Mouse (Mus musculus): ENCODE data around the gene Helz2. TPM values are rescaled to one million over a fixed set of nuclear protein-coding genes. Genes with fewer than 3 reads are reported as not detected.

Helz2 gene
- polyA plus RNA-seq, 1 experiment from 2014 or later, result 0.70 TPM

- DNase-seq (ENCODE audit: low spot score) (no peak), ATAC-seq (ENCODE audit: low FRiP score) (no peak)
- no peak overlapping the region for H3K4me3 ChIP-seq (replicated peaks; ENCODE audit: low read length)
- no peaks in the 10 kb centered on the region for H3K27me3 ChIP-seq (ENCODE audit: control insufficient read depth, insufficient read depth, low read length)
- no peaks in the 10 kb centered on the region for H3K36me3 ChIP-seq (replicated peaks; ENCODE audit: control insufficient read depth, insufficient read depth)
- WGBS, result 83% methylated on average over 1 of the region's 1 CpGs
- no peak overlapping the region for H3K9ac ChIP-seq
- no peak overlapping the region for H3K27ac ChIP-seq
- H3K9me3 ChIP-seq (ENCODE audit: control insufficient read depth, low read length), result no peaks in the 10 kb centered on the region
- no peaks in the 10 kb centered on the region for H3K4me1 ChIP-seq (replicated peaks; ENCODE audit: control insufficient read depth, insufficient read depth, low read length)
- H3K4me2 ChIP-seq (replicated peaks), result no peak overlapping the region
Measured at GRCm38 (mm10) chr2:181228335-181228734, 13.5 kb downstream of the Helz2 start.

DNA sequence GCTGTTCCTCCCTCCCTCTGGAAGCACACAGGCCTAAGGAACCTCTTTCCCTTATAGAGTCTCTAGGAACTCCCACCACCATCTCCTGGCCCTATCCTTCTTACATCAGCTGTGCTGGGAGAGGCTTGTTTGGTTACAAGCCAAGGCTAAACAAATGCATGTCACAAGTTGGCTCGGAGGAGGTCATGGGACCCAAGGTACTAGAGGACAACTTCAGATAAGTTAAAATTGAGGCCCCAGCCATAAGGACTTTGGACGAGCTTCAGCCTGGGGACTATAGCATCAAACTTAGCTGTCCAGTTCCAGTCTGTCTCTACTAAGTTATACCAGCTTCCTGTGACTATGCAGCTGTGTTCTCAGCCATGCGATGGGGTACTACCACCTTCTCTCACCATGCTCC lies 14.7 kb downstream of the Helz2 start:
- H3K27ac ChIP-seq, result no peak overlapping the region
- DNase-seq (ENCODE audit: low spot score) (no peak), ATAC-seq (ENCODE audit: low FRiP score) (no peak)
- H3K4me1 ChIP-seq (replicated peaks; ENCODE audit: control insufficient read depth, insufficient read depth, low read length), result no peaks in the 10 kb centered on the region
- no peak overlapping the region for H3K9ac ChIP-seq
- 88% methylated on average over 3 of the region's 3 CpGs for WGBS
- H3K4me2 ChIP-seq (replicated peaks), result no peak overlapping the region
- H3K36me3 ChIP-seq (replicated peaks; ENCODE audit: control insufficient read depth, insufficient read depth), result no peaks in the 10 kb centered on the region
- H3K4me3 ChIP-seq (replicated peaks; ENCODE audit: low read length), result no peak overlapping the region
- H3K27me3 ChIP-seq (ENCODE audit: control insufficient read depth, insufficient read depth, low read length), result no peaks in the 10 kb centered on the region
- H3K9me3 ChIP-seq (ENCODE audit: control insufficient read depth, low read length), result no peaks in the 10 kb centered on the region

- H3K4me2 ChIP-seq (replicated peaks), result no peak overlapping the region
- WGBS, result 97% methylated on average over 2 of the region's 2 CpGs
Measured at GRCm38 (mm10) chr2:181224994-181225393, 16.8 kb downstream of the Helz2 start.

DNA sequence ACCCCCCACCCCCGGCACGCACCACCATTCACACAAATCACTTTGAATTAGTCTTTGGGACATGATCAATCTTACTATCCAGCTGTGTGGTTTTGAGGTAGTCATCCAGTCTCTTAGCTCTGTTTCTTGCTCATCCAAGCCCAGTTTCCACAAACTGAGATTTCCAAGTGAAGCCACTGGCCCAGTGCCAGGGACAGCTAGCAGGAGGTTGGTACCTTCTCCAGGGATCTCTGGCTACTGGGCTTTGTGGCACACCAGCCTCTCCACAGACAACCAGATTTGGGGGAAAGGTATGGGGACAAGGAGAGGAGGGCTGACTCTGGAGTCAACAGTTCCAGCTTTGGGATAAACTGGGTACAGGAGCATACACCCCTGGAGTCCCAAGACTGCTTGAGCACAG lies 21.5 kb downstream of the Helz2 start:
- H3K9ac ChIP-seq, result no peak overlapping the region
- DNase-seq (ENCODE audit: low spot score) (no peak), ATAC-seq (ENCODE audit: low FRiP score) (no peak)
- no peaks in the 10 kb centered on the region for H3K27me3 ChIP-seq (ENCODE audit: control insufficient read depth, insufficient read depth, low read length)
- no peaks in the 10 kb centered on the region for H3K9me3 ChIP-seq (ENCODE audit: control insufficient read depth, low read length)
- H3K4me1 ChIP-seq (replicated peaks; ENCODE audit: control insufficient read depth, insufficient read depth, low read length), result peaks cover 14% of the 10 kb centered on the region; the same call in 1 of the 2 replicates
- H3K4me2 ChIP-seq (replicated peaks), result peak overlapping the region; percentile 56
- no peak overlapping the region for H3K27ac ChIP-seq
- WGBS, result 48% methylated on average over 2 of the region's 2 CpGs
- no peak overlapping the region for H3K4me3 ChIP-seq (replicated peaks; ENCODE audit: low read length)
- H3K36me3 ChIP-seq (replicated peaks; ENCODE audit: control insufficient read depth, insufficient read depth), result no peaks in the 10 kb centered on the region

More at GRCm38 (mm10) chr2:181224994-181225393, 16.8 kb downstream of the Helz2 start:
- Histone ChIP-seq H3K9ac (no peak overlapping the region), H3K4me1 (replicated peaks; ENCODE audit: control insufficient read depth, insufficient read depth, low read length) (peaks cover 7% of the 10 kb centered on the region; the same call in 1 of the 2 replicates), H3K4me3 (replicated peaks; ENCODE audit: low read length) (no peak overlapping the region), H3K27me3 (ENCODE audit: control insufficient read depth, insufficient read depth, low read length) (no peaks in the 10 kb centered on the region), H3K9me3 (ENCODE audit: control insufficient read depth, low read length) (no peaks in the 10 kb centered on the region), H3K36me3 (replicated peaks; ENCODE audit: control insufficient read depth, insufficient read depth) (no peaks in the 10 kb centered on the region), H3K27ac (no peak overlapping the region)
- no peak for DNase-seq (ENCODE audit: low spot score)
- ATAC-seq (ENCODE audit: low FRiP score), result no peak

DNA sequence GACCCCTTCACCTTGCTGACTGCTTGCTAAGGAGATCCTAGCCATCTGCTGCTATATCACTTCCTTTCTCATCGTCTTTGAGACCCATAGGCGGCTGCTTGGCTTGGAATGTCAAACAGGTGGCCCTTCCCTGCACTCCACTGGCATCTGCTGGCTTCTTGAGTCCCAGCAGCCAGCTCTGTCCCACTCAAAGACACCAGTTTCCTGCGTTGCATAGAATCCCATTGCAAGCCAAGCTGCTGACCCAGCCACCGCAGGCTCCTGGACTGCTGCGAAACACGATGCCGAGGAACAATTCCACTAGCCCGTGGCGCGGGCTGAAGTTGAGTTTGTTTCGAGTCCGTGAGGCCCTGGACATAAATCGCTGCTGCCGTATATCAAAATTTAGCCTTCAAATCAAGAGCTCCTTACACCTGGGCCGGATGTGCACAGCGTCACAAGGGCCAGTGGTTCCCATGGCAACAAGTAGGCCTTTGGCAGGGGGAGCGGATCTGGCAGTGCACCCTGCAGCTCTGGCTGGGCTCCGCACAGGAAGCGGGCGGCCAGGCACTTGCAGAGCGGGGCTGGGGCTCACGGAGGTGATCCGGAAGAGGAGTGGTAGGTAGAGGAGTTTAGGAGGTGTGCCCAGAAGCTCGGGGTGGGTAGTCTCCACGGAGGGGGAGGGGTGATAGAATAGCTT lies 22.1 kb downstream of the Helz2 start, which contains the start of gene Fndc11:
Gene Fndc11 (plus strand): TSS at position 476 of the 679 bp plus-strand sequence.
- H3K27me3 ChIP-seq (ENCODE audit: control insufficient read depth, insufficient read depth, low read length), result no peaks in the 10 kb centered on the region
- no peaks in the 10 kb centered on the region for H3K36me3 ChIP-seq (replicated peaks; ENCODE audit: control insufficient read depth, insufficient read depth)
- no peaks in the 10 kb centered on the region for H3K9me3 ChIP-seq (ENCODE audit: control insufficient read depth, low read length)
- ATAC-seq (ENCODE audit: low FRiP score) (peak; percentile 83; the same call in 1 of the 2 replicates), DNase-seq (ENCODE audit: low spot score) (peak; percentile 57)
- peak within 1 kb of the TSS; percentile 56 for H3K4me2 ChIP-seq (replicated peaks)
- H3K4me3 ChIP-seq (replicated peaks; ENCODE audit: low read length), result peak within 1 kb of the TSS; percentile 22
- H3K4me1 ChIP-seq (replicated peaks; ENCODE audit: control insufficient read depth, insufficient read depth, low read length), result peaks cover 14% of the 10 kb centered on the region; the same call in 1 of the 2 replicates
- H3K9ac ChIP-seq, result peak within 1 kb of the TSS; percentile 37
- 4% methylated on average over 25 of the region's 25 CpGs for WGBS
- peak within 1 kb of the TSS; percentile 26; the same call in 1 of the 2 replicates for H3K27ac ChIP-seq

GRCm38 (mm10) chr2:181218881-181219485 lies 22.8 kb downstream of the Helz2 start:
- H3K4me3 ChIP-seq (replicated peaks; ENCODE audit: low read length), result no peak overlapping the region
- H3K27me3 ChIP-seq (ENCODE audit: control insufficient read depth, insufficient read depth, low read length), result peaks cover 6% of the 10 kb centered on the region
- no peak overlapping the region for H3K4me2 ChIP-seq (replicated peaks)
- peak overlapping the region; percentile 26; the same call in 1 of the 2 replicates for H3K27ac ChIP-seq
- H3K36me3 ChIP-seq (replicated peaks; ENCODE audit: control insufficient read depth, insufficient read depth), result no peaks in the 10 kb centered on the region
- H3K4me1 ChIP-seq (replicated peaks; ENCODE audit: control insufficient read depth, insufficient read depth, low read length), result peaks cover 14% of the 10 kb centered on the region; the same call in 1 of the 2 replicates
- no peaks in the 10 kb centered on the region for H3K9me3 ChIP-seq (ENCODE audit: control insufficient read depth, low read length)
- H3K9ac ChIP-seq, result no peak overlapping the region
- ATAC-seq (ENCODE audit: low FRiP score) (no peak), DNase-seq (ENCODE audit: low spot score) (no peak)
- WGBS, result 77% methylated on average over 5 of the region's 5 CpGs

GRCm38 (mm10) chr2:181216037-181216436 lies 25.8 kb downstream of the Helz2 start:
- H3K27me3 ChIP-seq (ENCODE audit: control insufficient read depth, insufficient read depth, low read length), result peaks cover 36% of the 10 kb centered on the region
- no peak overlapping the region for H3K4me3 ChIP-seq (replicated peaks; ENCODE audit: low read length)
- H3K36me3 ChIP-seq (replicated peaks; ENCODE audit: control insufficient read depth, insufficient read depth), result no peaks in the 10 kb centered on the region
- WGBS, result 92% methylated on average over 6 of the region's 6 CpGs
- no peak overlapping the region for H3K9ac ChIP-seq
- H3K4me1 ChIP-seq (replicated peaks; ENCODE audit: control insufficient read depth, insufficient read depth, low read length), result peaks cover 25% of the 10 kb centered on the region
- no peak for ATAC-seq (ENCODE audit: low FRiP score)
- DNase-seq (ENCODE audit: low spot score), result no peak
- H3K27ac ChIP-seq, result no peak overlapping the region
- H3K4me2 ChIP-seq (replicated peaks), result no peak overlapping the region
- H3K9me3 ChIP-seq (ENCODE audit: control insufficient read depth, low read length), result no peaks in the 10 kb centered on the region

DNA sequence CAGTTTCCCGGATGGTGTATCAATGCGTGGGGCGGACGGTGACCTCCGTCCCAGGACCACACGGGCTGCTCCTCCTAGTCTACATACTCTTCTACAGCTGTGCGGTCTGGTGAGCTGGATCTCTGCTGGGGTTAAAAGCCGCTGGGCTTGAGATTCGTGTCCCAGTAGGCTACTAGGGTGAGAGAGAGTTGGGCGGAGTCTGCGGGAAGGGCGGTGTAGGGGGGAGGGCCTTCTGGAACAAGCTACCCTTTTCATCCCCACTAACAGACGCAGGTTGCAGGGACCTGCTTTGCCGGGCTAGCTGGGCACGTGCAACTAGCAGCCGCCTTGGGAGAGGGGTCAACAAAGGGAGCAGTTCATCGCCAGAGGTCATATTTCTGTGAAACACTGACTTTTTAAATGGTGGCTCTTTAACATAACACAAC lies 28.8 kb downstream of the Helz2 start, which contains the start of gene Srms:
Gene Srms (minus strand): TSS at position 165 of the 425 bp plus-strand sequence.
- Histone ChIP-seq H3K4me3 (replicated peaks; ENCODE audit: low read length) (peak within 1 kb of the TSS; percentile 17), H3K4me1 (replicated peaks; ENCODE audit: control insufficient read depth, insufficient read depth, low read length) (peaks cover 11% of the 10 kb centered on the region), H3K4me2 (replicated peaks) (peak within 1 kb of the TSS; percentile 48), H3K9me3 (ENCODE audit: control insufficient read depth, low read length) (no peaks in the 10 kb centered on the region), H3K27me3 (ENCODE audit: control insufficient read depth, insufficient read depth, low read length) (peaks cover 37% of the 10 kb centered on the region), H3K9ac (peak within 1 kb of the TSS; percentile 24; the same call in 1 of the 2 replicates), H3K27ac (no peak within 1 kb of the TSS), H3K36me3 (replicated peaks; ENCODE audit: control insufficient read depth, insufficient read depth) (no peaks in the 10 kb centered on the region)
- DNase-seq (ENCODE audit: low spot score) (no peak), ATAC-seq (ENCODE audit: low FRiP score) (no peak)
- WGBS, result under 1% methylated on average over 17 of the region's 17 CpGs

DNA sequence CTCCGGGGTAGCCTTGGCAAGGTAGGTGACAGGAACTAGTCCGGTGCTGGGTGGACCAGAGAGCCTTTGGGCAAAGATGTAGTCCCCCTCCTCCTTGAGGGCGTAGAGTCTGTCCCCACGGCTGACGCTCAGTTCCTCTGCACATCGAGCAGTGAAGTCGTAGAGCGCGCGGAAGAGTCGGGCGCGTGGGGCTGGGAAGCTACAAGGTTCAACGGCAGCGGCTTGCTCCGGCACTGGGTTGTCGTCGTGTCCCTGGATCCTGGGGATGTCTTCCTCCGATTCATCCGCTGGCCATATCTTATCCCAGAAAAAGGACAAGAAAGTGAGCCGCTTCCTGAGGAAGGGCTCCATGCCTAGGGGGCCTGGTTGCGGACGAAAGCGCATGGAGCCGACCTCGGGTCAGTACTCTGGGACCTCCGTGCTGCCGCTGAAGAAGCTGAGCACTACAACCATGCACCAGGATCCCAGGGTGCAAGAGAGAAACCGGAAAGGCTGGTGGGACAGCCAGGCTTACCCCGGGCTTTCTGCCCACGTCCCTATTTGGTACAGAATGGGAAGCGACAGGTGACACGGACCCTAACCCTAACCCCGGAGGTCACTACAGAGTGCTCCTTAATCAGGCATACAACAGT lies 29.3 kb downstream of the Helz2 start:
- ATAC-seq (ENCODE audit: low FRiP score) (no peak), DNase-seq (ENCODE audit: low spot score) (no peak)
- peak overlapping the region; percentile 48 for H3K4me2 ChIP-seq (replicated peaks)
- 3% methylated on average over 34 of the region's 34 CpGs for WGBS
- peak overlapping the region; percentile 17 for H3K4me3 ChIP-seq (replicated peaks; ENCODE audit: low read length)
- H3K27me3 ChIP-seq (ENCODE audit: control insufficient read depth, insufficient read depth, low read length), result peaks cover 37% of the 10 kb centered on the region
- no peaks in the 10 kb centered on the region for H3K36me3 ChIP-seq (replicated peaks; ENCODE audit: control insufficient read depth, insufficient read depth)
- no peak overlapping the region for H3K27ac ChIP-seq
- peaks cover 11% of the 10 kb centered on the region for H3K4me1 ChIP-seq (replicated peaks; ENCODE audit: control insufficient read depth, insufficient read depth, low read length)
- H3K9ac ChIP-seq, result peak overlapping the region; percentile 24; the same call in 1 of the 2 replicates
- H3K9me3 ChIP-seq (ENCODE audit: control insufficient read depth, low read length), result no peaks in the 10 kb centered on the region
